ENCODE assay signal across 8 mouse cellular contexts in genomic region chr10:3740148-3740503, GRCm38 (mm10). TPM values are rescaled to one million over a fixed set of nuclear protein-coding genes. Genes with fewer than 3 reads are reported as not detected.
A peak's percentile ranks its signal among the peaks of the same experiment; 100 is the strongest.
DNase-seq lines count a peak whose midpoint lies in the region; ATAC-seq and TF ChIP-seq lines count a peak whose summit lies in the region.

Gene Plekhg1, plus strand, starts transcription at chr10:3740364.

- TF ChIP-seq CTCF in cortical plate, adult 2 months (IDR thresholded peaks at IDR 0.05; ENCODE audit: extremely low read depth, insufficient read depth, low read length) = no peak

- ATAC-seq in intestine, embryonic 16.5 days = peak; percentile 95
- ATAC-seq in megakaryocyte-erythroid progenitor cell, adult 5-6 weeks (replicated peaks; ENCODE audit: low FRiP score, low TSS enrichment, poor library complexity, severe bottlenecking) = peak; percentile 85
- ATAC-seq in inflammation-experienced regulatory T-cells, adult 6 months = no peak

- under 1% methylated on average over 24 of the region's 29 CpGs for WGBS in intestine, embryonic 16.5 days

- peak; percentile 86 for DNase-seq in adrenal gland, postnatal 10 days
- DNase-seq in gastrocnemius, postnatal 4 days (ENCODE audit: low spot score in 2 of 2) = peak; percentile 77 to 85
- peak; percentile 45 to 58 for DNase-seq in left cerebral cortex, postnatal 36 days (ENCODE audit: low spot score in 2 of 2)
- peak; percentile 23 to 54 for DNase-seq in right cerebral cortex, postnatal 36 days (ENCODE audit: low spot score in 2 of 2)

- TF ChIP-seq POLR2A in cortical plate, adult 2 months (IDR thresholded peaks at IDR 0.05; ENCODE audit: extremely low read depth, insufficient read depth, low read length) = no peak

- no peaks in the 10 kb centered on the region for H3K4me1 ChIP-seq in cortical plate, adult 2 months (ENCODE audit: control insufficient read depth, insufficient read depth, low read length)
- peaks cover 2% of the 10 kb centered on the region; the same call in 1 of the 2 replicates for H3K4me1 ChIP-seq in intestine, embryonic 16.5 days (ENCODE audit: control insufficient read depth, insufficient read depth, low read length)

- peak within 1 kb of the TSS; percentile 77 for H3K9ac ChIP-seq in intestine, embryonic 16.5 days (ENCODE audit: low read depth, low read length)

- intact Hi-C loops in left cerebral cortex, postnatal 36 days (cut with DNase I) = loop anchor here (5.0 to 10.0 kb wide), 2 partner anchors 165 to 202 kb away; no protein-coding TSS in a partner anchor

- H3K4me2 ChIP-seq in intestine, embryonic 16.5 days (ENCODE audit: low read depth, low read length) = peak within 1 kb of the TSS; percentile 94

- peak within 1 kb of the TSS; percentile 75 for H3K4me3 ChIP-seq in cortical plate, adult 2 months (ENCODE audit: insufficient read depth, low read length)
- H3K4me3 ChIP-seq in intestine, embryonic 16.5 days (ENCODE audit: low read length) = peak within 1 kb of the TSS; percentile 75

- H3K9me3 ChIP-seq in intestine, embryonic 16.5 days (ENCODE audit: control insufficient read depth, low read length) = no peaks in the 10 kb centered on the region

- H3K27me3 ChIP-seq in intestine, embryonic 16.5 days (replicated peaks; ENCODE audit: control insufficient read depth, insufficient read depth, low read length) = no peaks in the 10 kb centered on the region

- no peaks in the 10 kb centered on the region for H3K36me3 ChIP-seq in intestine, embryonic 16.5 days (ENCODE audit: control insufficient read depth, insufficient read depth, low read length)

- H3K27ac ChIP-seq in cortical plate, adult 2 months (ENCODE audit: insufficient read depth, low read length) = peak within 1 kb of the TSS; percentile 98
- H3K27ac ChIP-seq in intestine, embryonic 16.5 days (ENCODE audit: low read length) = peak within 1 kb of the TSS; percentile 90

RNA-seq across cellular contexts. Expression of gene Plekhg1, which starts in this region (rescaled TPM):
- total RNA-seq in adrenal gland, postnatal 10 days (2021) = 10 to 100 TPM; 11.1 to 14.5 TPM
- polyA plus RNA-seq in cortical plate, adult 2 months (2012; rRNA removed) = 7.1 and 7.3 TPM in 2 replicates
- total RNA-seq in gastrocnemius, postnatal 4 days (2021) = 10 to 100 TPM; 19.6 to 20.2 TPM
- polyA plus RNA-seq in intestine, embryonic 16.5 days (2015; fragmentation: Nextera tagmentation; extraction: Ambion mirVana) = 5.0 and 5.7 TPM in 2 replicates
- total RNA-seq in left cerebral cortex, postnatal 36 days (2021) = 10 to 100 TPM in 1 of 2 experiments, 1 to 10 TPM in 1; 9.1 to 11.8 TPM
- total RNA-seq in megakaryocyte-erythroid progenitor cell, adult 5-6 weeks (2014; fragmentation: Nextera tagmentation) = not detected in 2 replicates
- not detected in 2 replicates for total RNA-seq in megakaryocyte-erythroid progenitor cell, adult 5-6 weeks (2017)
- polyA plus RNA-seq in inflammation-experienced regulatory T-cells, adult 6 months (2017; shearing (Covaris generic)) = under 1 TPM in 1 of 3 experiments, not detected in 2; 0.19 TPM

Comparison
In these comparisons a context has a peak if more than half of its experiments do, and no peak if none do; other contexts are left out.
1. RNA of gene Plekhg1 (total RNA-seq): 19.6 to 20.2 TPM in gastrocnemius, postnatal 4 days, 11.1 to 14.5 TPM in adrenal gland, postnatal 10 days and 9.1 to 11.8 TPM in left cerebral cortex, postnatal 36 days; not detected in megakaryocyte-erythroid progenitor cell, adult 5-6 weeks; every median in the first group is over 10 times any median in the second.
2. Peak in ATAC-seq in megakaryocyte-erythroid progenitor cell, adult 5-6 weeks; RNA of the gene not detected or under 1 TPM.
3. Peak in every context shown above with its lines, with median percentiles within 50 percentile points of each other: DNase-seq.